ENCODE assay signal across 25 mouse cellular contexts in the genomic region with DNA sequence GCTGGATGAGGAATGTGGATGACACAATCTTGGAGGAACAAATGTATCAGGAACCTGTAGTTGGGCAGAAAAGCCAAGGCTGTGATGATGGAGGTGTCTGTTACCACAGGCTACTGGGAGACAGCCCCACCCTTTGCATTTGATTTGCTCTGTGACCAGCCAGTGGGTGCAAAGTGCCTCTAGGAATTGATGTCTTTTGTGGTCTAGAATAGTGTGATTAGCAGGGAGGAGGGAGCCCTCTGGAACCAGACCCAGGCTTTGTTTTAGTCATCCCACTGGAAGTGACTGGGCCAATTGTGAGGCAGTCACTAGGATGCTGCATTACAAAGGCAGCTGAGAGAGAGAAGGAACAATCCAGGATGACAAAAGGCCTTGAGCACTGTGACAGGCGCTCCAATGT.
A peak's percentile ranks its signal among the peaks of the same experiment; 100 is the strongest.
DNase-seq lines count a peak whose midpoint lies in the region; ATAC-seq lines count a peak whose summit lies in the region.
"Had no signal": no experiment of that assay in that cellular context is flagged by ENCODE, and none has a peak within 500 bp of the region (broad histone marks: within the 10 kb centered on the region; RNA-seq: fewer than 3 reads in every experiment).

No protein-coding gene starts in this region.

- H3K36me3 ChIP-seq in heart, embryonic 10.5 days: no peaks in the 10 kb centered on the region
- H3K36me3 ChIP-seq: embryonic facial prominence, embryonic 13.5 days; embryonic facial prominence, embryonic 15.5 days; forebrain, embryonic 15.5 days; G1E had no signal

- no peaks in the 10 kb centered on the region for H3K4me1 ChIP-seq in heart, embryonic 10.5 days
- H3K4me1 ChIP-seq: embryonic facial prominence, embryonic 13.5 days; embryonic facial prominence, embryonic 15.5 days; forebrain, embryonic 15.5 days had no signal

- H3K27ac ChIP-seq in heart, embryonic 10.5 days: no peak overlapping the region
- H3K27ac ChIP-seq: embryonic facial prominence, embryonic 13.5 days; embryonic facial prominence, embryonic 15.5 days; forebrain, embryonic 13.5 days; forebrain, embryonic 15.5 days had no signal

- H3K27me3 ChIP-seq in heart, embryonic 10.5 days (ENCODE audit: insufficient read depth, poor library complexity, severe bottlenecking): peaks cover 4% of the 10 kb centered on the region; the same call in 1 of the 2 replicates
- H3K27me3 ChIP-seq: CH12.LX; embryonic facial prominence, embryonic 13.5 days; embryonic facial prominence, embryonic 15.5 days; forebrain, embryonic 13.5 days; forebrain, embryonic 15.5 days; Patski had no signal

- H3K4me3 ChIP-seq in heart, embryonic 10.5 days: no peak overlapping the region
- H3K4me3 ChIP-seq: embryonic facial prominence, embryonic 13.5 days; embryonic facial prominence, embryonic 15.5 days; forebrain, embryonic 13.5 days; forebrain, embryonic 15.5 days had no signal

- H3K9me3 ChIP-seq in heart, embryonic 10.5 days: no peaks in the 10 kb centered on the region
- H3K9me3 ChIP-seq: embryonic facial prominence, embryonic 13.5 days; embryonic facial prominence, embryonic 15.5 days; forebrain, embryonic 13.5 days; forebrain, embryonic 15.5 days had no signal

- DNase-seq in heart, adult 11 months: peak; percentile 64
- DNase-seq in heart, embryonic 10.5 days (ENCODE audit: low spot score): no peak
- peak; percentile 6 for DNase-seq in R1 (ENCODE audit: low read depth, low spot score)
- DNase-seq in brain, adult 2 months (ENCODE audit: low read depth, low spot score): peak; percentile 27
- no peak for DNase-seq in urinary bladder, postnatal 14 days (ENCODE audit: low spot score)
- DNase-seq: adrenal gland, adult 8-10 months; adrenal gland, postnatal 36 days; B cell, adult 2 months; cerebellum, adult 11 months; cerebellum, adult 18-20 months; cerebellum, adult 8-10 months; cerebellum, adult 9-11 months; cerebellum, postnatal 36 days; embryo, embryonic 11 days; forebrain, postnatal 0 days had no signal

- no peak for ATAC-seq in erythroblast, adult 5-6 weeks (replicated peaks; ENCODE audit: low FRiP score, poor library complexity, severe bottlenecking)
- ATAC-seq: activated CD4-positive, CD25-positive, alpha-beta regulatory T cell, adult 4 months; CD4-positive, CD25-positive, alpha-beta regulatory T cell, adult 4 months; forebrain, embryonic 13.5 days; forebrain, embryonic 15.5 days; forebrain, postnatal 0 days; Patski had no signal

- 47% methylated on average over 1 of the region's 1 CpGs for WGBS in heart, embryonic 10.5 days

Comparison
In these comparisons a context has a peak if more than half of its experiments do, and no peak if none do; other contexts are left out.
1. DNase-seq: peak in heart, adult 11 months (single experiment), R1 (single experiment) and brain, adult 2 months (single experiment); none in heart, embryonic 10.5 days (single experiment) and urinary bladder, postnatal 14 days (single experiment).